Mouse (Mus musculus): Measurements from ENCODE around the gene E2f8. TPM values are rescaled to one million over a fixed set of nuclear protein-coding genes. Genes with fewer than 3 reads are reported as not detected.

E2f8 gene
- 2.4 TPM for polyA plus RNA-seq (2017; shearing (Covaris generic))

GRCm38 (mm10) chr7:48881486-48881885 lies at the start of gene E2f8:
TSS of gene E2f8 (minus strand) at chr7:48881596.

GRCm38 (mm10) chr7:48908521-48909341 lies 27.3 kb upstream of the E2f8 start, which contains the start of gene Nav2:
TSS of gene Nav2 (plus strand) at chr7:48908716.

DNA sequence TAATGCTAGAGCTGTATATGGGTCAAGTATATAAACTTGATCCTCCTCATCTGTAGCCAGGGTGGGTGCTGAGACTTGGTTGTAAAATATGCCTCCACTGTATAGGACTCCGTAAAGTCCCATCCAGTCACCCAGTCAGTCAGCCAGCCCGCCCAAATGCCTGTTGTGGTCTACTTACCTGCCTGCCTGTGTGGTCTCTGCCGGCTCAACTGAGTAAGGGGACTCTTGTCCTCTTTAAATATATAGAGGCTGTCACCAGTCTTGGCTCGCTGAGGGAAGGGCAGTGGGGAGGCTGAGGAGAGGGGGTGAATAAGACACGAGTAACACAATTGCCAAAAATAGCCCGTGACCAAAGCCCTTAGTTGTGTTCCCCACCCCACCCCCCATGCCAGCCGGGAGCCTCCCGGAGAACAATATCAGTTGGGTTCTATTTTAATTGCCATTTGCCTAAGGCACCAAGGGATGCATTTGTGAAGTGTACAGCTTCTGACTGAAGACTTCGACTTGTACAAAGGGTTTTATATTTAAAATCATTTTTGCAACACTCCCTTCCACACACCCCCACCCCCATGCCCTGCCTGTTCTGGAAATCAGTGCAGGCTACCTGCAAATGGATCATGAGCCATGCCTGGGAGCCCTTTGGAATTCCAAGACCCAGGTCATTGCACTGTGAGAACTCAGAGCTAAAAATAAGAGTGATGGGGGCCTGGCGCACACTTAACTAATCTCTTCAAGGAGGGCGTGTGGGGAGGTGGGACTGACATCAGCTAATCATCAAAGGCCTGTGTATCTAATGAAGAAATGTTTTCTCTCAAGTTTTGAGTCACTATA lies 33.4 kb downstream of the E2f8 start, which contains the start of gene Csrp3:
Csrp3 (minus strand) TSS at position 214 of the 831 bp plus-strand sequence.

Other genes with a start within 250 kb of the E2f8 start
- gene Mrgprb3, start 237.8 kb downstream of the E2f8 start, polyA plus RNA-seq (2017; shearing (Covaris generic)), result not detected
- 35.2 TPM for gene Zdhhc13, start 92.6 kb downstream of the E2f8 start, polyA plus RNA-seq (2017; shearing (Covaris generic))
- gene Csrp3, start 33.6 kb downstream of the E2f8 start, polyA plus RNA-seq (2017; shearing (Covaris generic)), result not detected
- 28.4 TPM for gene Nav2, start 27.1 kb upstream of the E2f8 start, polyA plus RNA-seq (2017; shearing (Covaris generic))

Measured in activated CD4-positive, CD25-positive, alpha-beta regulatory T cell, adult 9 weeks (primary cell).